Mouse (Mus musculus) ES-E14 (cell line): ENCODE results near the gene Aldh16a1.

Experiments used
- CHD2 ChIP-seq: IDR thresholded peaks from 2 replicates; pipeline ENCODE4 v1.6.1; 2014; ENCODE audit warnings: mild to moderate bottlenecking, low read depth, low read length, inconsistent platforms
- HCFC1 ChIP-seq: IDR thresholded peaks from 2 replicates; pipeline ENCODE4 v1.6.1; 2012; ENCODE audit warnings: low read length, inconsistent platforms, borderline replicate concordance; ENCODE audit not compliant: insufficient read depth
- MAFK ChIP-seq: IDR thresholded peaks from 2 replicates; pipeline ENCODE4 v1.6.1; 2014; ENCODE audit warnings: mild to moderate bottlenecking, low read depth, low read length, inconsistent platforms; ENCODE audit not compliant: insufficient read depth
- ZNF384 ChIP-seq: IDR thresholded peaks from 2 replicates; pipeline ENCODE4 v1.6.1; 2012; ENCODE audit warnings: low read depth, low read length, inconsistent platforms

- TF ChIP-seq MAFK (no peak), CHD2 (no peak), HCFC1 (no peak), ZNF384 (no peak)
Measured at GRCm38 (mm10) chr7:45104941-45105340, 49.4 kb downstream of the Aldh16a1 start.
